ENCODE assay signal across 7 mouse cellular contexts in genomic region chr16:16359101-16359482, GRCm38 (mm10). TPM values are rescaled to one million over a fixed set of nuclear protein-coding genes. Genes with fewer than 3 reads are reported as not detected.
DNase-seq lines count a peak whose midpoint lies in the region; ATAC-seq and TF ChIP-seq lines count a peak whose summit lies in the region.
"Not testable (repeated sequence)": the region's sequence is repeated elsewhere in the genome, so short reads cannot be mapped to it uniquely, and the experiment has no call there.

No protein-coding gene starts in this region.

- TF ChIP-seq POLR2A in limb, embryonic 14.5 days (IDR thresholded peaks at IDR 0.05; ENCODE audit: borderline replicate concordance, extremely low read depth, insufficient read depth, insufficient read length) = not testable (repeated sequence)

- H3K4me3 ChIP-seq in brown adipose tissue, adult 24 weeks (ENCODE audit: insufficient read depth, low read depth, low read length) = peak overlapping the region; percentile 94
- peak overlapping the region; percentile 96 for H3K4me3 ChIP-seq in forebrain, embryonic 13.5 days
- peak overlapping the region; percentile 91 for H3K4me3 ChIP-seq in heart, embryonic 15.5 days
- peak overlapping the region; percentile 97 for H3K4me3 ChIP-seq in intestine, embryonic 16.5 days (ENCODE audit: low read length)
- H3K4me3 ChIP-seq in limb, embryonic 14.5 days (replicated peaks; ENCODE audit: low read length) = peak overlapping the region; percentile 70
- peak overlapping the region; percentile 88 for H3K4me3 ChIP-seq in lung, postnatal 0 days (ENCODE audit: low read depth, low read length)
- H3K4me3 ChIP-seq in neural tube, embryonic 11.5 days (ENCODE audit: low read depth, low read length) = peak overlapping the region; percentile 88

- not testable (repeated sequence) for H3K27me3 ChIP-seq in forebrain, embryonic 13.5 days; heart, embryonic 15.5 days; intestine, embryonic 16.5 days (replicated peaks; ENCODE audit: control insufficient read depth, insufficient read depth, low read length); limb, embryonic 14.5 days (ENCODE audit: control insufficient read depth, insufficient read depth, low read length); lung, postnatal 0 days (replicated peaks; ENCODE audit: insufficient read depth, low read length); neural tube, embryonic 11.5 days (ENCODE audit: control insufficient read depth, insufficient read depth, low read length)

- not testable (repeated sequence) for H3K36me3 ChIP-seq in forebrain, embryonic 13.5 days (ENCODE audit: poor library complexity, severe bottlenecking); heart, embryonic 15.5 days; intestine, embryonic 16.5 days (ENCODE audit: control insufficient read depth, insufficient read depth, low read length); limb, embryonic 14.5 days (ENCODE audit: control insufficient read depth, insufficient read depth, low read length); lung, postnatal 0 days (ENCODE audit: insufficient read depth, low read length); neural tube, embryonic 11.5 days (ENCODE audit: control insufficient read depth, insufficient read depth, low read length)

- not testable (repeated sequence) for TF ChIP-seq CTCF in lung, postnatal 0 days (IDR thresholded peaks at IDR 0.05)

- not testable (repeated sequence) for TF ChIP-seq EP300 in lung, postnatal 0 days (IDR thresholded peaks at IDR 0.05)

- not testable (repeated sequence) for H3K4me1 ChIP-seq in brown adipose tissue, adult 24 weeks (ENCODE audit: control insufficient read depth, insufficient read depth, insufficient read length, low read length); forebrain, embryonic 13.5 days; intestine, embryonic 16.5 days (ENCODE audit: control insufficient read depth, insufficient read depth, low read length); limb, embryonic 14.5 days (ENCODE audit: control insufficient read depth, insufficient read depth, low read length); lung, postnatal 0 days (ENCODE audit: insufficient read depth, low read depth, low read length); neural tube, embryonic 11.5 days (ENCODE audit: control insufficient read depth, insufficient read depth, low read length)
- H3K4me1 ChIP-seq in heart, embryonic 15.5 days (replicated peaks) = peaks cover 11% of the 10 kb centered on the region

- H3K27ac ChIP-seq in brown adipose tissue, adult 24 weeks (replicated peaks; ENCODE audit: low read depth, low read length); forebrain, embryonic 13.5 days; heart, embryonic 15.5 days; limb, embryonic 14.5 days (replicated peaks; ENCODE audit: low read depth, low read length); lung, postnatal 0 days (ENCODE audit: low read length); neural tube, embryonic 11.5 days (ENCODE audit: low read depth, low read length): not testable (repeated sequence)
- H3K27ac ChIP-seq in intestine, embryonic 16.5 days (ENCODE audit: low read length) = peak overlapping the region; percentile 60; the same call in 1 of the 2 replicates

- peak overlapping the region; percentile 95; the same call in 1 of the 2 replicates for H3K9ac ChIP-seq in forebrain, embryonic 13.5 days
- H3K9ac ChIP-seq in heart, embryonic 15.5 days; limb, embryonic 14.5 days (ENCODE audit: low read depth, low read length, severe bottlenecking); lung, postnatal 0 days (replicated peaks; ENCODE audit: low read depth); neural tube, embryonic 11.5 days (ENCODE audit: low read length): not testable (repeated sequence)
- H3K9ac ChIP-seq in intestine, embryonic 16.5 days (ENCODE audit: low read depth, low read length) = peak overlapping the region; percentile 97

- DNase-seq in limb, embryonic 14.5 days (ENCODE audit: low spot score); lung, postnatal 0 days (ENCODE audit: low spot score); neural tube, embryonic 11.5 days (ENCODE audit: low spot score): not testable (repeated sequence)

- 57% methylated on average over 9 of the region's 9 CpGs for WGBS in forebrain, embryonic 13.5 days
- WGBS in heart, embryonic 15.5 days = 50% methylated on average over 9 of the region's 9 CpGs
- WGBS in intestine, embryonic 16.5 days = 52% methylated on average over 9 of the region's 9 CpGs
- WGBS in limb, embryonic 14.5 days = 59% methylated on average over 9 of the region's 9 CpGs
- 51% methylated on average over 9 of the region's 9 CpGs for WGBS in lung, postnatal 0 days
- WGBS in neural tube, embryonic 11.5 days = 53% methylated on average over 9 of the region's 9 CpGs

- not testable (repeated sequence) for H3K9me3 ChIP-seq in forebrain, embryonic 13.5 days (replicated peaks); heart, embryonic 15.5 days (replicated peaks); intestine, embryonic 16.5 days (ENCODE audit: control insufficient read depth, low read length); limb, embryonic 14.5 days (ENCODE audit: control insufficient read depth, low read length); lung, postnatal 0 days (ENCODE audit: low read length); neural tube, embryonic 11.5 days (ENCODE audit: control insufficient read depth, low read length)

- ATAC-seq in forebrain, embryonic 13.5 days; heart, embryonic 15.5 days (replicated peaks; ENCODE audit: insufficient number of reproducible peaks, insufficient read depth, low FRiP score, low read depth): not testable (repeated sequence)
- ATAC-seq in intestine, embryonic 16.5 days = peak; percentile 49
- ATAC-seq in limb, embryonic 14.5 days (ENCODE audit: low FRiP score, low read depth) = peak; percentile 7; the same call in 1 of the 2 replicates
- peak; percentile 4; the same call in 1 of the 2 replicates for ATAC-seq in lung, postnatal 0 days
- ATAC-seq in neural tube, embryonic 11.5 days (ENCODE audit: insufficient read depth, low FRiP score, low TSS enrichment) = peak; percentile 49; the same call in 1 of the 2 replicates

- H3K4me2 ChIP-seq in forebrain, embryonic 13.5 days = peak overlapping the region; percentile 70
- peak overlapping the region; percentile 69 for H3K4me2 ChIP-seq in heart, embryonic 15.5 days
- H3K4me2 ChIP-seq in intestine, embryonic 16.5 days (ENCODE audit: low read depth, low read length) = peak overlapping the region; percentile 77
- peak overlapping the region; percentile 64; the same call in 1 of the 2 replicates for H3K4me2 ChIP-seq in limb, embryonic 14.5 days (replicated peaks; ENCODE audit: low read depth, low read length, severe bottlenecking)
- H3K4me2 ChIP-seq in lung, postnatal 0 days (replicated peaks; ENCODE audit: low read depth, low read length) = peak overlapping the region; percentile 66
- H3K4me2 ChIP-seq in neural tube, embryonic 11.5 days (ENCODE audit: low read depth) = 0 out of 2 replicates have a peak overlapping the region, but pooled peaks have one; percentile 22

RNA-seq across cellular contexts. Expression of gene Dnm1l, which starts 0.3 kb away (rescaled TPM):
- 53.4 and 56.8 TPM in 2 replicates for polyA plus RNA-seq in brown adipose tissue, adult 24 weeks (2012; ENCODE audit: insufficient read depth, insufficient read length, missing spikeins)
- polyA plus RNA-seq in forebrain, embryonic 13.5 days (2015; fragmentation: Nextera tagmentation; extraction: Ambion mirVana) = 81.3 and 82.3 TPM in 2 replicates
- 57.7 and 65.3 TPM in 2 replicates for polyA plus RNA-seq in heart, embryonic 15.5 days (2015; fragmentation: Nextera tagmentation; extraction: Ambion mirVana)
- polyA plus RNA-seq in intestine, embryonic 16.5 days (2015; fragmentation: Nextera tagmentation; extraction: Ambion mirVana) = 52.2 and 52.9 TPM in 2 replicates
- 41.7 and 51.3 TPM in 2 replicates for polyA plus RNA-seq in limb, embryonic 14.5 days (2012; rRNA removed)
- polyA plus RNA-seq in limb, embryonic 14.5 days (2014; fragmentation: Nextera tagmentation; extraction: Ambion mirVana) = 54.1 and 54.7 TPM in 2 replicates
- polyA plus RNA-seq in lung, postnatal 0 days (2015; fragmentation: Nextera tagmentation; extraction: Ambion mirVana) = 28.6 and 29.4 TPM in 2 replicates
- 74.1 and 80.9 TPM in 2 replicates for polyA plus RNA-seq in neural tube, embryonic 11.5 days (2014; fragmentation: Nextera tagmentation; extraction: Ambion mirVana)

RNA-seq across cellular contexts. Expression of gene Yars2, which starts 56.3 kb away (rescaled TPM):
- polyA plus RNA-seq in brown adipose tissue, adult 24 weeks (2012; ENCODE audit: insufficient read depth, insufficient read length, missing spikeins) = 41.0 and 49.3 TPM in 2 replicates
- 28.8 and 30.3 TPM in 2 replicates for polyA plus RNA-seq in forebrain, embryonic 13.5 days (2015; fragmentation: Nextera tagmentation; extraction: Ambion mirVana)
- 38.4 and 41.1 TPM in 2 replicates for polyA plus RNA-seq in heart, embryonic 15.5 days (2015; fragmentation: Nextera tagmentation; extraction: Ambion mirVana)
- 37.8 and 38.2 TPM in 2 replicates for polyA plus RNA-seq in intestine, embryonic 16.5 days (2015; fragmentation: Nextera tagmentation; extraction: Ambion mirVana)
- 31.4 and 35.7 TPM in 2 replicates for polyA plus RNA-seq in limb, embryonic 14.5 days (2012; rRNA removed)
- 35.4 and 37.2 TPM in 2 replicates for polyA plus RNA-seq in limb, embryonic 14.5 days (2014; fragmentation: Nextera tagmentation; extraction: Ambion mirVana)
- 14.1 and 15.2 TPM in 2 replicates for polyA plus RNA-seq in lung, postnatal 0 days (2015; fragmentation: Nextera tagmentation; extraction: Ambion mirVana)
- polyA plus RNA-seq in neural tube, embryonic 11.5 days (2014; fragmentation: Nextera tagmentation; extraction: Ambion mirVana) = 36.9 and 44.2 TPM in 2 replicates

Comparison
In these comparisons a context has a peak if more than half of its experiments do, and no peak if none do; other contexts are left out.
1. H3K4me2 ChIP-seq: peak in every context shown above with its lines; median percentile 77 in intestine, embryonic 16.5 days; 70 in forebrain, embryonic 13.5 days; 69 in heart, embryonic 15.5 days; 66 in lung, postnatal 0 days; 64 in limb, embryonic 14.5 days; 22 in neural tube, embryonic 11.5 days.